Mouse (Mus musculus): ENCODE measurements around the gene Vmn2r-ps159. TPM values are rescaled to one million over a fixed set of nuclear protein-coding genes. Genes with fewer than 3 reads are reported as not detected.

Gene Vmn2r-ps159
- total RNA-seq (2023) = not detected

GRCm38 (mm10) chr4:156330803-156331202, at the start of gene Vmn2r-ps159:
Gene Vmn2r-ps159 (plus strand): TSS chr4:156331103.

Other genes starting within 250 kb of the Vmn2r-ps159 start
- 10 to 100 TPM; 14.9 to 19.7 TPM for gene 9430015G10Rik, start 221.1 kb upstream of the Vmn2r-ps159 start, total RNA-seq (2023)
- gene Rnf223, start 200.6 kb upstream of the Vmn2r-ps159 start, total RNA-seq (2023) = under 1 TPM; 0.20 to 0.29 TPM
- gene Agrn, start 133.6 kb upstream of the Vmn2r-ps159 start, total RNA-seq (2023) = 10 to 100 TPM; 13.3 to 16.7 TPM
- gene Isg15, start 130.3 kb upstream of the Vmn2r-ps159 start, total RNA-seq (2023) = 10 to 100 TPM; 10.3 to 11.6 TPM
- gene AW011738, start 127.8 kb upstream of the Vmn2r-ps159 start, total RNA-seq (2023) = 1 to 10 TPM; 5.1 to 8.5 TPM
- gene Perm1, start 115.2 kb upstream of the Vmn2r-ps159 start, total RNA-seq (2023) = not detected
- 10 to 100 TPM; 14.7 to 15.2 TPM for gene Plekhn1, start 96.2 kb upstream of the Vmn2r-ps159 start, total RNA-seq (2023)
- gene Noc2l, start 95.1 kb upstream of the Vmn2r-ps159 start, total RNA-seq (2023) = 10 to 100 TPM; 27.6 to 28.7 TPM
- 1 to 10 TPM; 3.2 to 3.9 TPM for gene Samd11, start 75.4 kb upstream of the Vmn2r-ps159 start, total RNA-seq (2023)